Mouse (Mus musculus) cortical plate, adult 2 months (tissue): ENCODE data around the gene Kcnj14.

Source experiments
- CTCF ChIP-seq: fragments of 200-500 bp; IDR thresholded peaks from 2 replicates; pipeline ENCODE4 v1.5.1; 2011; ENCODE audit warnings: mild to moderate bottlenecking, control low read depth, low read length; ENCODE audit not compliant: insufficient read depth; ENCODE audit errors: extremely low read depth
- POLR2A ChIP-seq: fragments of 200-500 bp; IDR thresholded peaks from 2 replicates; pipeline ENCODE4 v1.6.1; 2011; ENCODE audit warnings: mild to moderate bottlenecking, low read length, control low read depth; ENCODE audit not compliant: insufficient read depth; ENCODE audit errors: extremely low read depth

DNA sequence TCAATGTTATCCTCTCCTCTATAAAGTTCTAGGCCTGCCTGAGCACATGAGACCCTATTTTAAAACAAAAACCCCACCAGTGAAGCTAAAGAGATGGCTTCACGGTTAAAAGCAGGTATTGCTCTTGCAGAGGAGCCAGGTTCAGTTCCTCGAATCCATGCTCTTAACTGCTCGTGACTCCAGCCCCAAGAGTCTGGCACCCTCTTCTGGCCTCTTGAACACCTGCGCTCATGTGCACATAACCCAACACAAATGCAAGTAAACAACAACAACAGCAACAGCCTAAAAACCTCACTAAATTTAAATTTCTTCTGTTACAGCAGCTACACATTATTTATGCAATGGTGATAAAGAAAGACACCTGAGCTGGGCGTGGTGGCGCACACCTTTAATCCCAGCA, 57.1 kb downstream of the Kcnj14 start:
- TF ChIP-seq POLR2A: no peak
- no peak for TF ChIP-seq CTCF
